21 mouse cellular contexts compared by ENCODE assay signal in the genomic region with DNA sequence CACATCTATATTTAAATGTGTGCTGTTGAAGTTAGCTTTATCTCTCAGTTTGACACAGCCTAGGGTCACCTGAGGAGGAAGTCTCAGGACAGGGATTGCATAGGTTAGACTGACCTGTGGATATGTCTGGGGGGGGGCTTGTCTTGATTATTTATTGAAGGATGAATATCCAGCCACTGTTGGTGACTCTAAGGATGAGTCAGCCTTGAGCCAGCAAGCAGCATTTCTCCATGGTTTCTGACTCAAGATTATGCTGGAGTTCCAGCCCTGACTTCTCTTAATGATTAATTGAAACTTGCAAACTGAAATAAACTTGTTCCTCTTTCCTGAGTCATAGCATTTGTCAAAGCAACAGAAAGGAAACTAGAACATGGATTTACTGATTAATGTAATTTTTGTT.
DNase-seq lines count a peak whose midpoint lies in the region; ATAC-seq and TF ChIP-seq lines count a peak whose summit lies in the region.
"Had no signal": no experiment of that assay in that cellular context is flagged by ENCODE, and none has a peak within 500 bp of the region (broad histone marks: within the 10 kb centered on the region; RNA-seq: fewer than 3 reads in every experiment).

No protein-coding gene starts in this region.

- CTCF ChIA-PET in Patski (lab: Charles Lee): interaction anchor here (1.2 kb wide), 1 partner anchor 25 kb away, joined by 3 read pairs; no protein-coding TSS in a partner anchor

- H3K27ac ChIP-seq in kidney, embryonic 15.5 days: no peak overlapping the region
- H3K27ac ChIP-seq in midbrain, embryonic 14.5 days (replicated peaks; ENCODE audit: low read depth, low read length): no peak overlapping the region
- H3K27ac ChIP-seq: embryonic facial prominence, embryonic 13.5 days; forebrain, embryonic 13.5 days; heart, adult 2 months; heart, embryonic 15.5 days; hindbrain, embryonic 13.5 days; hindbrain, postnatal 0 days had no signal

- DNase-seq in adrenal gland, adult 8-10 months: peak; percentile 5
- DNase-seq in adrenal gland, postnatal 10 days: no peak
- no peak for DNase-seq in kidney, adult 18-20 months
- peak; percentile 56 for DNase-seq in Patski (ENCODE audit: low read depth, low spot score)
- no peak for DNase-seq in midbrain, embryonic 14.5 days
- DNase-seq: cerebellum, adult 11-12 months; cerebellum, adult 9-10 months; cerebellum, postnatal 36 days; forebrain, postnatal 0 days; gastrocnemius, postnatal 14 days; heart, adult 2 months; heart, postnatal 14 days had no signal

- in situ Hi-C loops in Patski (cut with MboI; ENCODE audit: low pct_unique_long_range_greater_than_20kb): no loop called here

- no peak overlapping the region for H3K9ac ChIP-seq in kidney, embryonic 15.5 days
- no peak overlapping the region for H3K9ac ChIP-seq in midbrain, embryonic 14.5 days (replicated peaks; ENCODE audit: low read length)
- H3K9ac ChIP-seq: embryonic facial prominence, embryonic 13.5 days; forebrain, embryonic 13.5 days; forebrain, postnatal 0 days; heart, embryonic 15.5 days; hindbrain, embryonic 13.5 days had no signal

- H3K4me1 ChIP-seq in kidney, embryonic 15.5 days: no peaks in the 10 kb centered on the region
- H3K4me1 ChIP-seq in midbrain, embryonic 14.5 days (ENCODE audit: control insufficient read depth, insufficient read depth, low read length): no peaks in the 10 kb centered on the region
- H3K4me1 ChIP-seq: embryonic facial prominence, embryonic 13.5 days; forebrain, embryonic 13.5 days; heart, embryonic 15.5 days; hindbrain, embryonic 13.5 days had no signal

- no peaks in the 10 kb centered on the region for H3K36me3 ChIP-seq in kidney, embryonic 15.5 days
- no peaks in the 10 kb centered on the region for H3K36me3 ChIP-seq in midbrain, embryonic 14.5 days (ENCODE audit: control insufficient read depth, insufficient read depth, low read length)
- H3K36me3 ChIP-seq: embryonic facial prominence, embryonic 13.5 days; heart, embryonic 15.5 days; hindbrain, embryonic 13.5 days had no signal

- no peak overlapping the region for H3K4me2 ChIP-seq in kidney, embryonic 15.5 days
- H3K4me2 ChIP-seq in midbrain, embryonic 14.5 days (ENCODE audit: low read length): no peak overlapping the region
- H3K4me2 ChIP-seq: embryonic facial prominence, embryonic 13.5 days; forebrain, embryonic 13.5 days; heart, embryonic 11.5 days; heart, embryonic 15.5 days; hindbrain, embryonic 13.5 days had no signal

- H3K9me3 ChIP-seq in kidney, embryonic 15.5 days (replicated peaks): no peaks in the 10 kb centered on the region
- H3K9me3 ChIP-seq in midbrain, embryonic 14.5 days (ENCODE audit: control insufficient read depth, low read length): no peaks in the 10 kb centered on the region
- H3K9me3 ChIP-seq: embryonic facial prominence, embryonic 13.5 days; forebrain, embryonic 13.5 days; heart, embryonic 15.5 days; hindbrain, embryonic 13.5 days had no signal

- POLR2A ChIA-PET in Patski (lab: Charles Lee): no interaction called here

- ATAC-seq in kidney, embryonic 15.5 days (replicated peaks; ENCODE audit: low FRiP score): 0 out of 2 replicates have a peak, but pooled peaks have one; percentile 36
- peak; percentile 97 for ATAC-seq in Patski
- ATAC-seq in megakaryocyte progenitor cell, adult 5-6 weeks (replicated peaks; ENCODE audit: poor library complexity): 0 out of 2 replicates have a peak, but pooled peaks have one; percentile 20
- ATAC-seq in midbrain, embryonic 14.5 days (ENCODE audit: low FRiP score, low TSS enrichment): no peak
- ATAC-seq: forebrain, embryonic 13.5 days; forebrain, postnatal 0 days; hindbrain, postnatal 0 days had no signal

- no peak for TF ChIP-seq CTCF in Patski (IDR thresholded peaks at IDR 0.05)

- no peak overlapping the region for H3K4me3 ChIP-seq in kidney, embryonic 15.5 days (replicated peaks)
- H3K4me3 ChIP-seq in midbrain, embryonic 14.5 days (replicated peaks; ENCODE audit: low read depth, low read length): no peak overlapping the region
- H3K4me3 ChIP-seq: embryonic facial prominence, embryonic 13.5 days; forebrain, embryonic 13.5 days; heart, adult 2 months; heart, embryonic 15.5 days; hindbrain, embryonic 13.5 days had no signal

- no peaks in the 10 kb centered on the region for H3K27me3 ChIP-seq in kidney, embryonic 15.5 days
- no peaks in the 10 kb centered on the region for H3K27me3 ChIP-seq in Patski
- no peaks in the 10 kb centered on the region for H3K27me3 ChIP-seq in midbrain, embryonic 14.5 days (ENCODE audit: control insufficient read depth, insufficient read depth, low read length)
- H3K27me3 ChIP-seq: CH12.LX; embryonic facial prominence, embryonic 13.5 days; forebrain, embryonic 13.5 days; heart, embryonic 15.5 days; hindbrain, embryonic 13.5 days had no signal

Comparison
In these comparisons a context has a peak if more than half of its experiments do, and no peak if none do; other contexts are left out.
1. DNase-seq: peak in adrenal gland, adult 8-10 months (single experiment) and Patski (single experiment); none in adrenal gland, postnatal 10 days (single experiment), kidney, adult 18-20 months (single experiment) and midbrain, embryonic 14.5 days (single experiment).